Mouse (Mus musculus) myocyte (in vitro differentiated cells): ENCODE results near the gene Polrmt. TPM values are rescaled to one million over a fixed set of nuclear protein-coding genes. Genes with fewer than 3 reads are reported as not detected.

Experiments
- H3K27me3 ChIP-seq: one replicate; pipeline ENCODE4 v1.6.1; 2011; ENCODE audit not compliant: control insufficient read depth, insufficient read depth, insufficient read length
- H3K36me3 ChIP-seq: one replicate; pipeline ENCODE4 v1.6.1; 2011; ENCODE audit not compliant: control insufficient read depth, insufficient read depth
- H3K4me2 ChIP-seq: one replicate; pipeline ENCODE4 v1.6.1; 2011; ENCODE audit warnings: low read depth, control low read depth
- H3K4me3 ChIP-seq: one replicate; pipeline ENCODE4 v1.5.1; 2011; ENCODE audit warnings: mild to moderate bottlenecking, control low read depth, moderate library complexity
- H3K79me2 ChIP-seq: one replicate; pipeline ENCODE4 v1.6.1; 2011; ENCODE audit not compliant: control insufficient read depth, insufficient read depth
- H3ac ChIP-seq: one replicate; pipeline ENCODE4 v1.6.1; 2011; ENCODE audit not compliant: control insufficient read depth, insufficient read length
- POLR2A ChIP-seq: IDR thresholded peaks from one replicate; pipeline ENCODE4 v1.6.1; 2011; ENCODE audit warnings: low read depth, mild to moderate bottlenecking, control low read depth, moderate library complexity; ENCODE audit not compliant: insufficient read length
- POLR2AphosphoS2 ChIP-seq: IDR thresholded peaks from one replicate; pipeline ENCODE4 v1.6.1; 2011; ENCODE audit warnings: low read depth, control low read depth; ENCODE audit not compliant: insufficient read length
- REST ChIP-seq: IDR thresholded peaks from one replicate; pipeline ENCODE4 v1.6.1; 2011; ENCODE audit warnings: mild to moderate bottlenecking, control low read depth, moderate library complexity; ENCODE audit not compliant: insufficient read depth, insufficient read length
- polyA plus RNA-seq: library from polyadenylated mRNA; unstranded; fragments of >200 nt; fragmentation: generic; extraction: Trizol; gene quantifications from one replicate; pipeline ENCODE4 v1.2.1, GENCODE M21; 2012; ENCODE audit warnings: missing spikeins

Polrmt gene
- polyA plus RNA-seq, 1 experiment = 82.3 TPM

- no peak overlapping the region for H3ac ChIP-seq
- no peaks in the 10 kb centered on the region for H3K27me3 ChIP-seq
- H3K4me2 ChIP-seq = no peak overlapping the region
- TF ChIP-seq REST = no peak
- peak; percentile 34 for TF ChIP-seq POLR2AphosphoS2
- TF ChIP-seq POLR2A = peak; percentile 11
- H3K4me3 ChIP-seq = no peak overlapping the region
- H3K36me3 ChIP-seq = peaks cover 30% of the 10 kb centered on the region
- peaks cover 42% of the 10 kb centered on the region for H3K79me2 ChIP-seq
Measured at GRCm38 (mm10) chr10:79686219-79686618, 60.2 kb downstream of the Polrmt start.

Other genes starting within 250 kb of the Polrmt start
- 68.7 TPM for gene Plpp2, start 212.8 kb downstream of the Polrmt start, polyA plus RNA-seq
- gene Mier2, start 191.4 kb downstream of the Polrmt start, polyA plus RNA-seq = 26.6 TPM
- gene Theg, start 159.2 kb downstream of the Polrmt start, polyA plus RNA-seq = not detected
- gene C2cd4c, start 132.6 kb downstream of the Polrmt start, polyA plus RNA-seq = 0.01 TPM
- gene Shc2, start 108.7 kb downstream of the Polrmt start, polyA plus RNA-seq = 2.3 TPM
- gene Odf3l2, start 100.8 kb downstream of the Polrmt start, polyA plus RNA-seq = not detected
- not detected for gene Madcam1, start 82.0 kb downstream of the Polrmt start, polyA plus RNA-seq
- gene Tpgs1, start 77.2 kb downstream of the Polrmt start, polyA plus RNA-seq = 80.2 TPM
- gene Cdc34, start 64.4 kb downstream of the Polrmt start, polyA plus RNA-seq = 299 TPM
- gene Gzmm, start 57.6 kb downstream of the Polrmt start, polyA plus RNA-seq = 0.71 TPM
- 1,268 TPM for gene Bsg, start 42.1 kb downstream of the Polrmt start, polyA plus RNA-seq
- gene Hcn2, start 29.9 kb downstream of the Polrmt start, polyA plus RNA-seq = 0.35 TPM
- gene Fgf22, start 8.5 kb upstream of the Polrmt start, polyA plus RNA-seq = 0.26 TPM
- 91.3 TPM for gene Rnf126, start 20.4 kb upstream of the Polrmt start, polyA plus RNA-seq
- 28.9 TPM for gene Fstl3, start 30.7 kb upstream of the Polrmt start, polyA plus RNA-seq
- gene Prss57, start 44.4 kb upstream of the Polrmt start, polyA plus RNA-seq = 0.07 TPM
- 70.0 TPM for gene Palm, start 47.0 kb upstream of the Polrmt start, polyA plus RNA-seq
- gene Misp, start 74.4 kb upstream of the Polrmt start, polyA plus RNA-seq = 0.06 TPM
- 158 TPM for gene Ptbp1, start 107.8 kb upstream of the Polrmt start, polyA plus RNA-seq
- 0.22 TPM for gene Prtn3, start 127.9 kb upstream of the Polrmt start, polyA plus RNA-seq
- gene Plppr3, start 128.1 kb upstream of the Polrmt start, polyA plus RNA-seq = 5.4 TPM
- not detected for gene Elane, start 139.7 kb upstream of the Polrmt start, polyA plus RNA-seq
- not detected for gene Cfd, start 144.3 kb upstream of the Polrmt start, polyA plus RNA-seq
- 31.4 TPM for gene Med16, start 162.3 kb upstream of the Polrmt start, polyA plus RNA-seq
- not detected for gene Gm26602, start 164.3 kb upstream of the Polrmt start, polyA plus RNA-seq
- gene Kiss1r, start 170.4 kb upstream of the Polrmt start, polyA plus RNA-seq = 0.59 TPM
- 69.0 TPM for gene R3hdm4, start 174.6 kb upstream of the Polrmt start, polyA plus RNA-seq
- gene Arid3a, start 180.5 kb upstream of the Polrmt start, polyA plus RNA-seq = 1.2 TPM
- gene Wdr18, start 213.6 kb upstream of the Polrmt start, polyA plus RNA-seq = 35.1 TPM
- gene Grin3b, start 224.1 kb upstream of the Polrmt start, polyA plus RNA-seq = 0.73 TPM
- 152 TPM for gene Tmem259, start 237.7 kb upstream of the Polrmt start, polyA plus RNA-seq
- gene Cnn2, start 242.0 kb upstream of the Polrmt start, polyA plus RNA-seq = 109 TPM
- gene Abca7, start 249.9 kb upstream of the Polrmt start, polyA plus RNA-seq = 15.6 TPM